Mouse (Mus musculus) hindbrain, embryonic 15.5 days (tissue): ENCODE results near the gene Dnhd1. TPM values are rescaled to one million over a fixed set of nuclear protein-coding genes. Genes with fewer than 3 reads are reported as not detected.

ENCODE experiments used
- ATAC-seq: fragments of 200-750 bp; cut with Nextera tagmentation; 2 replicates; pipeline ENCODE4 v1.8.0; 2017; ENCODE audit warnings: low read depth, moderate number of reproducible peaks, moderate TSS enrichment; ENCODE audit not compliant: low FRiP score
- H3K27ac ChIP-seq: fragments of 300-500 bp; sonication (generic); replicated peaks from 2 replicates; pipeline ENCODE4 v1.5.1; 2015; ENCODE audit warnings: mild to moderate bottlenecking, inconsistent platforms
- H3K27me3 ChIP-seq: fragments of 300-500 bp; sonication (generic); 2 replicates; pipeline ENCODE4 v1.6.1; 2015; ENCODE audit warnings: control low read depth, inconsistent platforms
- H3K36me3 ChIP-seq: fragments of 300-500 bp; sonication (generic); 2 replicates; pipeline ENCODE4 v1.6.1; 2015; ENCODE audit warnings: control low read depth, inconsistent platforms
- H3K4me1 ChIP-seq: fragments of 300-500 bp; sonication (generic); replicated peaks from 2 replicates; pipeline ENCODE4 v1.6.1; 2015; ENCODE audit warnings: control low read depth, inconsistent platforms
- H3K4me2 ChIP-seq: fragments of 300-500 bp; sonication (generic); 2 replicates; pipeline ENCODE4 v1.6.1; 2015; ENCODE audit warnings: moderate library complexity, mild to moderate bottlenecking, inconsistent platforms
- H3K4me3 ChIP-seq: fragments of 300-500 bp; sonication (generic); 2 replicates; pipeline ENCODE4 v1.5.1; 2015; ENCODE audit warnings: mild to moderate bottlenecking, inconsistent platforms
- H3K9ac ChIP-seq: fragments of 300-500 bp; sonication (generic); 2 replicates; pipeline ENCODE4 v1.6.1; 2015; ENCODE audit warnings: inconsistent platforms
- H3K9me3 ChIP-seq: fragments of 300-500 bp; sonication (generic); 2 replicates; pipeline ENCODE4 v1.6.1; 2016; ENCODE audit warnings: control low read depth, inconsistent platforms
- WGBS: fragments of 180-500 bp; shearing (Covaris S2); methylation state at CpG from one replicate; pipeline ENCODE4 v1.1.7; 2015; 5-methylcytosine and 5-hydroxymethylcytosine counted together
- polyA plus RNA-seq: library from polyadenylated mRNA; unstranded; fragments of >200 nt; fragmentation: Nextera tagmentation; extraction: Ambion mirVana; gene quantifications from 2 replicates; pipeline ENCODE4 v1.2.1, GENCODE M21; 2015

Dnhd1 gene
- polyA plus RNA-seq, result 1.1 and 1.3 TPM in 2 replicates

DNA sequence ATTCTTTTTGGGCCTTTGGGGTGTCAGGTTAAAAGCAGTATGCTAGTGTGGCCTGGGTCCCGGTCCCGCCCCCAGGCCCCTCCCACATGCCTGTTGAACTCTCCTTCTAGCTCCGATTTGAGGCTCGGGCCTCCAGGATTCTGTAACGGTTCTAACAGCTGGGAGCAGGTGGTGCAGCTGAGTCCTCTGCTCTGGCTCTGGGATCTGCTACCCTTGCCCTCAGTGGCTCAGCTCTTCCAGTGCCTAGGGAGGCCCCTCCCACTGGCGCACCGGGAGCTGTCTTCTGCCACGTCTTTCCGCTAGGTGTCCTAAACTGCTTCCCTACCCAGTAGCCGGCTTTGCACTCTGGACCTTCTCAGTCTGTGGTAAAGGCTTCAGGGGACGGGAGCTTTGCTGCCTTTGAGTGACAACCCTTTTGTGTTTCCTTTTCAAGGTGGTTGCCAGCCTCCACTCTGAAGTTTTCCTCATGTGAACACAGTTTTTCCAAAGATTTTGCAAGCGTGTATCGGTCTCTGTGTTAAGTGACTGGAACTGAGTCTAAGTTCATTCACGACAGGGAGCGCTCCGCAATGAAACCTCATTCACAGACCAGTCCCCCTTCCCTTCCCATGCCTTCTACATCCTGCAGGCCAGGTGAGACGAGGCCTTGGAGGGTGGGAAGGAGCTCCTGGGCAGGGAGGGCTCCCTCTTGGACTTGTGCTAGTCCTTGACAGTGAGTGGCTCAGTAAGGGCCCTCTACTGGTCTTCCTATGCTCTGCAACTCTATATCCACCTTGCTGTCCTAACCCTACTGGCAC, at the start of gene Dnhd1:
Gene Dnhd1, plus strand, starts transcription at position 189 of the 797 bp plus-strand sequence.
- no peaks in the 10 kb centered on the region for H3K9me3 ChIP-seq
- no peaks in the 10 kb centered on the region for H3K36me3 ChIP-seq
- H3K27ac ChIP-seq, result no peak within 1 kb of the TSS
- peak within 1 kb of the TSS; percentile 40 for H3K4me3 ChIP-seq
- 3% methylated on average over 17 of the region's 17 CpGs for WGBS
- peak within 1 kb of the TSS; percentile 72 for H3K4me2 ChIP-seq
- H3K9ac ChIP-seq, result 0 out of 2 replicates have a peak within 1 kb of the TSS, but pooled peaks have one; percentile 10
- no peaks in the 10 kb centered on the region for H3K27me3 ChIP-seq
- H3K4me1 ChIP-seq, result peaks cover 5% of the 10 kb centered on the region
- ATAC-seq, result peak; percentile 91

DNA sequence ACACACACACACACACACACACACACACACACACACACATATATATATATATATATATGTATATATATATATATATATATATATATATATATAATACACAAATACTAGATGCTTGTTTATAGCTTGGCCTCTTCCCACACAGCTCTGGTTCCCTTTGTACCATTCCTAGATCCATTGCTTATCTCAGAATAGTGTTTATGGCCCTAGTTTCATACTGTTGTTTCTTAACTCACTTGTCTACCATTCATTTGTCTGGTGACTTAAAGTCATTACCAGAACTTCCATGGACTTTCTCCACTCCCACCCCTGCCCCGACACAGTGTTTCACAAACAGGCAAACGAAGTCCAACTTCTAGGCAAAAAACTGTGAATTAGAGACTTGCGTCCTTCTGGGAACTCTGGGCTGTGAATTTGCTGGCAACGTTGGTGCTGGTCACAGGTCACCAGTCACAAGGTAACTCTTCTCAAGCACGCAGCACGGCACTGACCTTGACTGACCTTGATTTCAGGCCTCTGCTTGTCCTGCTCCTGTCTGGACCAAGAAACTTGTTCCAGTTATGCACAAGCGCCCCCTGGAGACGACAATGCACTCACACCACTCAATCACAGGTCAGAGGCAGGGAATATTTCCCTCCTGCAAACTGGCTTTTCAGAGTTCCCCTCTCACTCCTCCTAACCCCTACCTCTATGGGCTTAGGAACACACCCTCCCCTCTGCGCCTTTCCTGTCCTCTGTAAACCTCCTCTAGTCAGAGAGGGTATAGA, 47.6 kb upstream of the Dnhd1 start:
- H3K27me3 ChIP-seq, result no peaks in the 10 kb centered on the region
- no peaks in the 10 kb centered on the region for H3K36me3 ChIP-seq
- no peak overlapping the region for H3K4me3 ChIP-seq
- WGBS, result 36% methylated on average over 9 of the region's 9 CpGs
- no peak overlapping the region for H3K27ac ChIP-seq
- peak; percentile 76; the same call in 1 of the 2 replicates for ATAC-seq
- H3K4me1 ChIP-seq, result no peaks in the 10 kb centered on the region
- H3K4me2 ChIP-seq, result no peak overlapping the region
- H3K9me3 ChIP-seq, result no peaks in the 10 kb centered on the region
- no peak overlapping the region for H3K9ac ChIP-seq

DNA sequence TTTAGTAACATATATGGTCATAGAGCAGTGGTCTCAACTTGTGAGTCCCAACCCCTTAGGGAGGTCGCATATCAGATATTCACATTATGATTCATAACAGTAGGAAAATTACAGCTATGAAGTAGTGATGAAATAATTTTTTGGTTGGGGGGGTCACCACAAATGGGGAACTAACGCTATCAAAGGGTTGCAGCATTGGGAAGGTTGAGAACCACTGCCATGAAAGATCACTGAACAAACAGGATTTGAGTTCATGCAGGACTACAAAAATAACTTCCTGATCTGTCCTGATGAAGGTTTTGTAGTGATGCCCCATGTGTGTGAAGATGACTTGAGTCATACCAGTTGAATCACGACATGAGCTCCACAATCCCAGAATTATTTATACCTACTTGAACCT, 42.2 kb upstream of the Dnhd1 start:
- H3K9ac ChIP-seq, result no peak overlapping the region
- no peak overlapping the region for H3K27ac ChIP-seq
- H3K27me3 ChIP-seq, result no peaks in the 10 kb centered on the region
- peaks cover 40% of the 10 kb centered on the region for H3K36me3 ChIP-seq
- H3K4me1 ChIP-seq, result no peaks in the 10 kb centered on the region
- H3K4me2 ChIP-seq, result no peak overlapping the region
- H3K4me3 ChIP-seq, result no peak overlapping the region
- WGBS, result 91% methylated on average over 3 of the region's 3 CpGs
- no peak for ATAC-seq
- H3K9me3 ChIP-seq, result no peaks in the 10 kb centered on the region

DNA sequence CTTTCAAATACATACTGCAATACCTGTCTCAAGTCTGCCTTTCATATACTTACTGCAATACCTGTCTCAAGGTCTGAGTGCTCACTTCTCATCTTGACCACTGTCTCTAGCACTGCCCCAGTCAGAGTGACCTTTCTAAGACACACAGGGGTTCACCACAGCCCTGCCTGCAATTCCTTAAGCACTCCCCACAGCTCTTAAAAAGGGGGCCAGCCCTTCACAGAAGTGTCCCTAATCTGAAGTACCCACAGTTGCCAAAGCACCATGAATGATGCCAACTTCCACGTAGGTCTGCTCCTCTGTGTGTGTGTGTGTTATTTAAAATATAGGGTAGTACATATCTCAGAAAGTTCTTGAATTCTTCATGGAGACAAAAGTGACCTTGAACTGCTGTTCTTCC, 38.9 kb upstream of the Dnhd1 start:
- H3K4me1 ChIP-seq, result no peaks in the 10 kb centered on the region
- no peak overlapping the region for H3K4me2 ChIP-seq
- peaks cover 73% of the 10 kb centered on the region for H3K36me3 ChIP-seq
- H3K27ac ChIP-seq, result no peak overlapping the region
- no peaks in the 10 kb centered on the region for H3K27me3 ChIP-seq
- WGBS, result 97% methylated on average over 1 of the region's 1 CpGs
- no peak for ATAC-seq
- H3K4me3 ChIP-seq, result no peak overlapping the region
- H3K9ac ChIP-seq, result no peak overlapping the region
- H3K9me3 ChIP-seq, result no peaks in the 10 kb centered on the region

DNA sequence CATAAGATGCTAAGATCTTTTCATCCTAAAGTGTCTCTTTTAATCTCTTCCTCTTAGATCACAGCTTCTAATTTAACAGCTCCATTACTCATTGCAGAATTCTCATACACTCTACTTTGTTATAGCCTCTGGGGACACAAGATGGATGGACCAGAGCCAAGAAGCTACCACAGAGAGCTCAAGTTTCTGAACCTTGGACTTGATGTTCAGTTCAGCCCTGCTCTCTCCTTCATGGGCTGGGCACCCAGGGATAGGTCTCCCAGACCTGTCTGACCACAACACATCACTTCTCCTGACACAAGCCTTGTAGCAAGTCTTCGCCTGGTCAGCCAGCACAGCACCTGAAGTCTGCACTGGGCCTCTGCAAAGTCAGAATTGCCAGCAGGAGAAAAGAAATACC, 36.2 kb upstream of the Dnhd1 start:
- Histone ChIP-seq H3K36me3 (peaks cover 98% of the 10 kb centered on the region), H3K27me3 (no peaks in the 10 kb centered on the region), H3K4me3 (no peak overlapping the region), H3K9ac (no peak overlapping the region), H3K9me3 (no peaks in the 10 kb centered on the region), H3K4me1 (no peaks in the 10 kb centered on the region), H3K4me2 (no peak overlapping the region), H3K27ac (no peak overlapping the region)
- ATAC-seq, result no peak
- WGBS, result 83% methylated on average over 1 of the region's 1 CpGs

DNA sequence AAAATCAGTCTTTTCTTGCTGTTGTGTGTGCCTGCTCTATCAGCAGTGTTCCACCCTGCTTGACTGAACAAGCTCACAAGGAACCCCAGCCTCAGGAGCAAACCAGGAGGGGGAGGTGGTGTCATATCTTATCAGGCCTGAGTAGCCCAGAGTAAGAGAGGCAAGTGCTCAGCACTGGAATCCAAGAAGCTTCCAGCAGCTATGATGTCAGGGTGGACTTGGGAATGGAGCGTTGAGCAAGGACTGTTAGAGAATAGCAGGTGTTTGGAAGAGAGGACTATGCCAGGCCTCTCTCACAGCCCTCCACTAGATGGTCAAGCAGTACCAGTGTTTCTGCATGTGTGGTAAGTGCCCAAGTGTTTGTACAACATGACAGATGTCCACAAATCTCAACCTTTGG, 34.9 kb upstream of the Dnhd1 start:
- H3K9me3 ChIP-seq, result no peaks in the 10 kb centered on the region
- peaks cover 89% of the 10 kb centered on the region for H3K36me3 ChIP-seq
- H3K27me3 ChIP-seq, result no peaks in the 10 kb centered on the region
- H3K4me3 ChIP-seq, result no peak overlapping the region
- no peak overlapping the region for H3K4me2 ChIP-seq
- H3K9ac ChIP-seq, result no peak overlapping the region
- H3K27ac ChIP-seq, result no peak overlapping the region
- ATAC-seq, result no peak
- 90% methylated on average over 1 of the region's 1 CpGs for WGBS
- no peaks in the 10 kb centered on the region for H3K4me1 ChIP-seq

DNA sequence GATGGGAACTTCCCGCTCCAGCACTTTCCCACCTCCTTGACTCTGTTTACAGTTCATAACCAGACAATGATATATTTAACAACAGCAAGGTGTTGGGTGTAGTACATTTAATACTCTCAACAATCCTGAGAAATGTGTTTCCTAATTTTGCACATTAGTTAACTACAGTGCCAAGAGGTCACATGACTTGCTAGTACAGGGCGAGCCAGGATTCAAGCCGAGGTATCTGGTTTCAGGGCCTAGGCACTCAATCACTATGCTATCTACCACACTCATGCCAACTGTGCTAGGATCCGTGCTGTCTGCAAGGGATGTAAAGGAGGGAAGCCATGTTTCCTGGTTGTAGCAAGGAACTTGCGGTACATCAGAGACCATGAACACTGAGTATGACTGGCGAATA, 34.1 kb upstream of the Dnhd1 start:
- H3K36me3 ChIP-seq, result peaks cover 88% of the 10 kb centered on the region

DNA sequence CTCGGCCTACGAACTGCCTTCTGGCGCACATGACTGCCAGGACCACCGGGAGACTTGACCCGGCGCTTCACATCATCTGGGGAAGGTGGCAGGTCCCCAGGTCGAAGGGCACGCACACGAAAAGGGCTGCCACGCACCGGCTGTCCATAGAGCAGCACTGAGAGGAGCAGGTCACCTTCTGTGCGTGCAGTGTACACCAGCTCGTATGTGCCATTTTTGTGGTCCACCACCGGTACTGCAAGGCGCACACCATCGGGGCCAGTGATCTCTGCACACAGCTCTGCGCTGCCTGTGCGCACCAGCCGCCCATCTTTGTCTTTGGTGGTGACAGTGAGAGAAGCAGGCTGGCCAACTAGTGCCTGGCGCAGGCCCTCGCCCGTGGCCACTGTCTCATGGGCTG, 32.8 kb upstream of the Dnhd1 start:
- Histone ChIP-seq H3K36me3 (peaks cover 88% of the 10 kb centered on the region), H3K4me3 (no peak overlapping the region), H3K27me3 (no peaks in the 10 kb centered on the region), H3K9ac (no peak overlapping the region), H3K4me1 (no peaks in the 10 kb centered on the region), H3K27ac (no peak overlapping the region), H3K9me3 (no peaks in the 10 kb centered on the region), H3K4me2 (no peak overlapping the region)
- ATAC-seq, result no peak
- 97% methylated on average over 22 of the region's 22 CpGs for WGBS

More for the DNA sequence above, 34.1 kb upstream of the Dnhd1 start:
- Histone ChIP-seq H3K4me1 (no peaks in the 10 kb centered on the region), H3K9ac (no peak overlapping the region), H3K27ac (no peak overlapping the region), H3K4me2 (no peak overlapping the region), H3K9me3 (no peaks in the 10 kb centered on the region), H3K27me3 (no peaks in the 10 kb centered on the region), H3K4me3 (no peak overlapping the region)
- no peak for ATAC-seq
- 95% methylated on average over 6 of the region's 6 CpGs for WGBS

DNA sequence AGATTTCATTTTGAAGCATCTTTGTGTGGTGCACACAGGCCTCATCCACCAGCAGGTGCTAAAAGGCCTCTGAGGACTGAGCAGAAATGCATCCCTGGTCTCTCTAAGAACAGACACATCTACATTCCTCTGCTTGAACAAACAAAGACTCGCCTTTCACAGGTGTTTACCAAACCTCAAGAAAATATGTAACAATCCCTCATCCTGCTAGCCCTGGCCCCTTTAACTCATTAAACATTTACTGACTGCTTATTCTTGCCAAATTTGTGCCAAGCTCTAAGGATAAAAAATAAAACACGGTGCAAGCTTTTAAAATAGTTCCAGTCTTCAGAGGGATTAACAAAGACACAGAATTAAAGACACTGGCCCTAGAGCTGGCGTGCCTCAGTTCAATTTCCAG, 30.9 kb upstream of the Dnhd1 start:
- H3K9ac ChIP-seq, result no peak overlapping the region
- H3K4me3 ChIP-seq, result no peak overlapping the region
- H3K27ac ChIP-seq, result no peak overlapping the region
- no peaks in the 10 kb centered on the region for H3K4me1 ChIP-seq
- ATAC-seq, result no peak
- no peaks in the 10 kb centered on the region for H3K9me3 ChIP-seq
- WGBS, result 89% methylated on average over 3 of the region's 3 CpGs
- H3K36me3 ChIP-seq, result peaks cover 88% of the 10 kb centered on the region
- no peak overlapping the region for H3K4me2 ChIP-seq
- no peaks in the 10 kb centered on the region for H3K27me3 ChIP-seq

DNA sequence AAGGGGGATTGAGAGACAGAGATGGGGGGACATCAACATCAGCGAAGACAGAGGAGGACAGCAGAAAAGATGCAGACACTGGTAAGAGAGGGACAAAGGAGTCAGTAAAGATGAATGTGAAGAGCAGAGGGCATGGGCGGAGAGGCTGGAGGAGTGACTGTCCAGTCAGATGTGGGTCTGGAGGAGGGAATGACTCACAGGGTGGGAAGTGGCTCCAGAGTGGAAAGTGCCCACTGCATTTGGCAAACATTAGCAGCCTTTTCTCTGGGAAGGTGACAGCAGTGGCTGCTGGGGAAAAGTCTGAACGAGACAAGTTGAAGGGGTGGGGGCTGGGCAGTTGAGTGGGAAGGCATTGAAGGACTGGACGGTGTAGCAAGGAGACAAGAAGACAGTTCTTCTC, 29.6 kb upstream of the Dnhd1 start:
- H3K4me1 ChIP-seq, result no peaks in the 10 kb centered on the region
- no peak overlapping the region for H3K4me2 ChIP-seq
- H3K27me3 ChIP-seq, result no peaks in the 10 kb centered on the region
- no peak for ATAC-seq
- 73% methylated on average over 4 of the region's 4 CpGs for WGBS
- no peak overlapping the region for H3K9ac ChIP-seq
- H3K36me3 ChIP-seq, result peaks cover 82% of the 10 kb centered on the region
- no peak overlapping the region for H3K4me3 ChIP-seq
- no peaks in the 10 kb centered on the region for H3K9me3 ChIP-seq
- H3K27ac ChIP-seq, result no peak overlapping the region

DNA sequence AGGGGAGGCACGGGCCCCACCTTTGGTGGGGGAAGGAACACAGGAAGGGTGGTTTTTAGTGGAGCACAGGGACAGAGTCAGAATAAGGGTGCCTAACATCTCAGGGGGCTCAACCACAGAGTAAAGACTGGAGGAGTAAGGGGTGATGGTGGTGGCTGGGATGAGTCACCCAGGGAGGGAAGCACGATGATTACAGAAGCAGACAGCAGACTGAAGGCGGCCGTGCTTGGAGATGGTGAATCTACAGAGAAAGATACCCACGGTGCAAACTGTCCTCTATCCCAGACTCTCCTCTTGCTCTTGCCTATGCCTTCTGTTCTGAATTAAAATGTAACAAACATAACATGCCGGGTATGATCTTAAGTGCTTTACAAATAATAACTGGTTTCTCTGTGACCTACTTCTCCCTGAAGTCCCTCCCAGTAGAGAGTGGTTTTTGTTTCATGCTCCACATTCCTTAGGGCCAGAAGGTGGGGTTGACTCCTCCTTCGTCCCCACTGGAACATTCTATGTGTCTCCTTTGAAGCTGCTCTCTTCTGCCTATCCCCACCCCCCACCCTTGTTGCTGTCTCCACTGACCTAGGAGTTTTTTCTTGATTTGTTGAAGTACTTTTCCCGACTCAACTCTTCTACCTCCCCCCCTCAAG, 28.9 kb upstream of the Dnhd1 start:
- 86% methylated on average over 8 of the region's 8 CpGs for WGBS
- H3K36me3 ChIP-seq, result peaks cover 75% of the 10 kb centered on the region
- no peak overlapping the region for H3K4me2 ChIP-seq
- no peaks in the 10 kb centered on the region for H3K4me1 ChIP-seq
- H3K27ac ChIP-seq, result no peak overlapping the region
- no peak overlapping the region for H3K9ac ChIP-seq
- no peak for ATAC-seq
- H3K9me3 ChIP-seq, result no peaks in the 10 kb centered on the region
- H3K27me3 ChIP-seq, result no peaks in the 10 kb centered on the region
- no peak overlapping the region for H3K4me3 ChIP-seq

DNA sequence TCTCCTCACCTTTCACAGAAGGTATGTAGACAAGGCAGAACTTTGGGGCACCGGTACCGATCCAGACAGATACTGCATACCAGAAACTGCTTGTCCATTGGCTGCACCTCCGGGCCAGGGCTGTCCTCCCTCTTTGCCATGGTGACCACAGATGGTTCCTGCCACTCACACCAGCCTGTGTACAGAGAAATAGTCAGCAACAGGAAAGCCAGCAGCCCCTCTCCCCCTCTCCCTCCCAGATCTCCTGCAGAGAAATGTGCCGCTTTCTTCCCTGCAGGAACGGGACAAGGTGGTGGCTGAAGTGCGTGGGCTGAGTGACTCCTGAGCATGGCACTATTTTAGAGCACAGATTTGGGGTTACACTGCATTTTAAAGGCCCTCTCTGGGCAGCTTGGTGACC, 25.2 kb upstream of the Dnhd1 start:
- peaks cover 46% of the 10 kb centered on the region for H3K36me3 ChIP-seq
- 74% methylated on average over 6 of the region's 6 CpGs for WGBS
- H3K9me3 ChIP-seq, result no peaks in the 10 kb centered on the region
- no peak overlapping the region for H3K9ac ChIP-seq
- H3K4me2 ChIP-seq, result no peak overlapping the region
- no peak overlapping the region for H3K27ac ChIP-seq
- H3K4me3 ChIP-seq, result no peak overlapping the region
- no peaks in the 10 kb centered on the region for H3K27me3 ChIP-seq
- ATAC-seq, result no peak
- peaks cover 15% of the 10 kb centered on the region for H3K4me1 ChIP-seq
